Mouse (Mus musculus) right cerebral cortex, postnatal 10 days (tissue): ENCODE data around the gene Npas2.

Experiments used
- DNase-seq, 2 experiments: peaks; one replicate each; pipeline ENCODE4 v3.0.0; 2021; ENCODE audit warnings: low spot score in 2 of 2

The Npas2 gene

GRCm38 (mm10) chr1:39192997-39193861 is at the start of gene Npas2:
Gene Npas2, plus strand, starts transcription at chr1:39193731.
- peak; percentile 60 to 66 for DNase-seq

- no peak for DNase-seq
Measured at GRCm38 (mm10) chr1:39156778-39157177, 36.8 kb upstream of the Npas2 start.

GRCm38 (mm10) chr1:39160167-39160566 is 33.4 kb upstream of the Npas2 start:
- DNase-seq, result peak in 1 of 2 experiments; percentile 48

GRCm38 (mm10) chr1:39163077-39163476 is 30.5 kb upstream of the Npas2 start:
- DNase-seq, result no peak

GRCm38 (mm10) chr1:39176690-39177089 is 16.8 kb upstream of the Npas2 start:
- DNase-seq, result no peak

- DNase-seq, result peak; percentile 85 to 92
Measured at GRCm38 (mm10) chr1:39177211-39177610, 16.3 kb upstream of the Npas2 start.

- no peak for DNase-seq
Measured at GRCm38 (mm10) chr1:39179806-39180205, 13.7 kb upstream of the Npas2 start.

- DNase-seq, result no peak
Measured at GRCm38 (mm10) chr1:39180517-39180916, 13.0 kb upstream of the Npas2 start.

- no peak for DNase-seq
Measured at GRCm38 (mm10) chr1:39181901-39182300, 11.6 kb upstream of the Npas2 start.

GRCm38 (mm10) chr1:39185833-39186232 is 7.7 kb upstream of the Npas2 start:
- DNase-seq, result no peak

GRCm38 (mm10) chr1:39186711-39187437 is 6.7 kb upstream of the Npas2 start:
- no peak for DNase-seq

- no peak for DNase-seq
Measured at GRCm38 (mm10) chr1:39191122-39191521, 2.4 kb upstream of the Npas2 start.

GRCm38 (mm10) chr1:39192460-39192996 is 1.0 kb upstream of the Npas2 start:
- DNase-seq, result peak; percentile 64 to 67

- DNase-seq, result peak; percentile 70 to 73
Measured at GRCm38 (mm10) chr1:39193862-39194675, 538 bp downstream of the Npas2 start.

GRCm38 (mm10) chr1:39194959-39195358 is 1.4 kb downstream of the Npas2 start:
- no peak for DNase-seq

- DNase-seq, result no peak
Measured at GRCm38 (mm10) chr1:39196126-39196525, 2.6 kb downstream of the Npas2 start.

GRCm38 (mm10) chr1:39196676-39197375 is 3.3 kb downstream of the Npas2 start:
- no peak for DNase-seq

GRCm38 (mm10) chr1:39205021-39205420 is 11.5 kb downstream of the Npas2 start:
- no peak for DNase-seq

- DNase-seq, result no peak
Measured at GRCm38 (mm10) chr1:39205697-39206096, 12.2 kb downstream of the Npas2 start.

- no peak for DNase-seq
Measured at GRCm38 (mm10) chr1:39206942-39207341, 13.4 kb downstream of the Npas2 start.

GRCm38 (mm10) chr1:39210928-39211327 is 17.4 kb downstream of the Npas2 start:
- DNase-seq, result no peak
